Mouse (Mus musculus) heart, postnatal 0 days (tissue): ENCODE results near the gene Scrn3.

Experiments
- CTCF ChIP-seq: IDR thresholded peaks from 2 replicates; pipeline ENCODE4 v1.5.1; 2016; ENCODE audit warnings: antibody characterized with exemption, control low read depth, low read depth
- EP300 ChIP-seq: IDR thresholded peaks from 2 replicates; pipeline ENCODE4 v1.6.1; 2016; ENCODE audit warnings: antibody characterized with exemption, low read depth

DNA sequence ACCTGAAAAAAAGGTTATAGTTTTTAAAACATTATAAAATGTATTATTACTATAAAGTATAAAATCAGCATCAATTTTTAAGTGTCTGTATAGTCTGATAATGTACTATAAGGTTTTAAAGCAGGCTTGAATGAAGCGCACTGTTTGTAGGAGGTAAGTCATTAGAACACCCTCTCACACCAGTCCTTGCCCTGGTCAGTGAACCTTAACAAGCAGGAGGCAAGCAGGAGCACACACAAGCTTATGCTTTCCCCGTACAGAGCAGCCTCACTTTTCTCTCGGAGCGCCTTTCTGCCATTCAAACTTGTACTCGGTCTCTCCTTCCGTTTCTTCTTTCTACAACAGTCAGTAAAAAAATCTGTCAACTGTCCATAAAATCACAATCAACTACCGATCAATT, 6.4 kb upstream of the Scrn3 start:
- no peak for TF ChIP-seq CTCF
- no peak for TF ChIP-seq EP300
